Mouse (Mus musculus) megakaryocyte-erythroid progenitor cell, adult 5-6 weeks (primary cell): Measurements from ENCODE around the gene Mthfr. TPM values are rescaled to one million over a fixed set of nuclear protein-coding genes. Genes with fewer than 3 reads are reported as not detected.

ENCODE experiments used
- total RNA-seq, 2 experiments: library from RNA; stranded (forward) in 1 of 2; stranded (reverse) in 1 of 2; fragments of 200-1000, 215-1000 nt in 1 of 2; fragments of >200 nt in 1 of 2; fragmentation: Nextera tagmentation in 1 of 2; gene quantifications; 2 replicates each; pipeline ENCODE4 v1.2.3; 2014 to 2017

The Mthfr gene
- total RNA-seq, 2 experiments from 2014 or later = 2.2 to 3.3 TPM

Other genes starting within 250 kb of the Mthfr start
- gene Zfp984, start 229.3 kb upstream of the Mthfr start, total RNA-seq (2014; fragmentation: Nextera tagmentation) = 40.3 and 44.9 TPM in 2 replicates
- gene Zfp984, start 229.3 kb upstream of the Mthfr start, total RNA-seq (2017) = 47.6 and 71.4 TPM in 2 replicates
- gene Zfp933, start 190.7 kb upstream of the Mthfr start, total RNA-seq (2014; fragmentation: Nextera tagmentation) = 4.2 and 9.7 TPM in 2 replicates
- 4.2 and 6.4 TPM in 2 replicates for gene Zfp933, start 190.7 kb upstream of the Mthfr start, total RNA-seq (2017)
- 48.9 and 75.8 TPM in 2 replicates for gene Miip, start 170.3 kb upstream of the Mthfr start, total RNA-seq (2014; fragmentation: Nextera tagmentation)
- 30.4 and 36.7 TPM in 2 replicates for gene Miip, start 170.3 kb upstream of the Mthfr start, total RNA-seq (2017)
- 6.2 and 12.6 TPM in 2 replicates for gene Fv1, start 170.1 kb upstream of the Mthfr start, total RNA-seq (2014; fragmentation: Nextera tagmentation)
- gene Fv1, start 170.1 kb upstream of the Mthfr start, total RNA-seq (2017) = 10.4 and 21.7 TPM in 2 replicates
- 26.1 and 28.1 TPM in 2 replicates for gene Mfn2, start 134.4 kb upstream of the Mthfr start, total RNA-seq (2014; fragmentation: Nextera tagmentation)
- 22.2 and 32.1 TPM in 2 replicates for gene Mfn2, start 134.4 kb upstream of the Mthfr start, total RNA-seq (2017)
- 1.3 and 5.4 TPM in 2 replicates for gene Plod1, start 102.3 kb upstream of the Mthfr start, total RNA-seq (2014; fragmentation: Nextera tagmentation)
- gene Plod1, start 102.3 kb upstream of the Mthfr start, total RNA-seq (2017) = 1.8 and 2.9 TPM in 2 replicates
- gene 2510039O18Rik, start 98.2 kb upstream of the Mthfr start, total RNA-seq (2014; fragmentation: Nextera tagmentation) = 22.5 and 23.7 TPM in 2 replicates
- 21.4 and 27.4 TPM in 2 replicates for gene 2510039O18Rik, start 98.2 kb upstream of the Mthfr start, total RNA-seq (2017)
- not detected in 2 replicates for gene Nppb, start 53.3 kb upstream of the Mthfr start, total RNA-seq (2014; fragmentation: Nextera tagmentation)
- not detected in 2 replicates for gene Nppb, start 53.3 kb upstream of the Mthfr start, total RNA-seq (2017)
- gene Nppa, start 38.4 kb upstream of the Mthfr start, total RNA-seq (2014; fragmentation: Nextera tagmentation) = not detected in 2 replicates
- not detected in 2 replicates for gene Nppa, start 38.4 kb upstream of the Mthfr start, total RNA-seq (2017)
- 5.6 and 6.9 TPM in 2 replicates for gene Clcn6, start 256 bp upstream of the Mthfr start, total RNA-seq (2014; fragmentation: Nextera tagmentation)
- gene Clcn6, start 256 bp upstream of the Mthfr start, total RNA-seq (2017) = 2.9 and 4.4 TPM in 2 replicates
- gene Agtrap, start 49.0 kb downstream of the Mthfr start, total RNA-seq (2014; fragmentation: Nextera tagmentation) = 15.4 and 26.3 TPM in 2 replicates
- gene Agtrap, start 49.0 kb downstream of the Mthfr start, total RNA-seq (2017) = 11.6 and 20.4 TPM in 2 replicates
- gene Mad2l2, start 91.3 kb downstream of the Mthfr start, total RNA-seq (2014; fragmentation: Nextera tagmentation) = 25.1 and 28.9 TPM in 2 replicates
- 5.8 and 10.9 TPM in 2 replicates for gene Mad2l2, start 91.3 kb downstream of the Mthfr start, total RNA-seq (2017)
- not detected in 2 replicates for gene Draxin, start 91.6 kb downstream of the Mthfr start, total RNA-seq (2014; fragmentation: Nextera tagmentation)
- gene Draxin, start 91.6 kb downstream of the Mthfr start, total RNA-seq (2017) = not detected in 2 replicates
- gene Fbxo6, start 113.1 kb downstream of the Mthfr start, total RNA-seq (2014; fragmentation: Nextera tagmentation) = 19.7 and 25.6 TPM in 2 replicates
- gene Fbxo6, start 113.1 kb downstream of the Mthfr start, total RNA-seq (2017) = 10.5 and 12.7 TPM in 2 replicates
- gene Fbxo44, start 121.4 kb downstream of the Mthfr start, total RNA-seq (2014; fragmentation: Nextera tagmentation) = 6.0 and 6.6 TPM in 2 replicates
- gene Fbxo44, start 121.4 kb downstream of the Mthfr start, total RNA-seq (2017) = 4.1 and 5.5 TPM in 2 replicates
- gene Fbxo2, start 121.5 kb downstream of the Mthfr start, total RNA-seq (2014; fragmentation: Nextera tagmentation) = not detected in 2 replicates
- gene Fbxo2, start 121.5 kb downstream of the Mthfr start, total RNA-seq (2017) = not detected in 2 replicates
- gene Disp3, start 248.9 kb downstream of the Mthfr start, total RNA-seq (2014; fragmentation: Nextera tagmentation) = not detected in 2 replicates
- gene Disp3, start 248.9 kb downstream of the Mthfr start, total RNA-seq (2017) = not detected in 2 replicates